Mouse (Mus musculus): Measurements from ENCODE around the gene Fam205c. TPM values are rescaled to one million over a fixed set of nuclear protein-coding genes. Genes with fewer than 3 reads are reported as not detected.
"Not testable (repeated sequence)": the region's sequence is repeated elsewhere in the genome, so short reads cannot be mapped to it uniquely, and the experiment has no call there.

Fam205c gene
- polyA plus RNA-seq, 1 experiment: not detected

DNA sequence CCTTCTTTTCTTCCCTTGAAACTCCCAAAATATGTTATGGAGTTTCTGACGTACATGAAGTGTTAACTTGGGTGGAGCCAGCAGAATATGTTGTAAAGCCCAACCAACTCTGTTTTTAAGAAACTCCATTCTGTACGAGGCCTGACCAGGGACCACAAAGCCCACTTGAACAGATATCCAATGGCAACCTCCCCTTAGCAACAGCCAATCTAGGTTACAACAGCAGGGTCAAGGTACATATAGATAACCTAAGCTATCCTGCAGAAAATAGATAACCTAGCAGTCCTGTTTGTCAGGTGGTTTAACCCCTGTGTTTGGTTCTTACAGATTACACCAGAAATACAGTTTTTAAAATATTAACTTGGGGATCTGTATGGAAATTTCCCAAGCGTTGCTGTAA, 6.6 kb downstream of the Fam205c start:
- Histone ChIP-seq H3K4me3 (replicated peaks; ENCODE audit: extremely low read depth, low read depth, low read length) (no peak overlapping the region), H3K4me1 (ENCODE audit: control insufficient read depth, insufficient read depth, low read length) (no peaks in the 10 kb centered on the region)
- no peak for TF ChIP-seq POLR2A (IDR thresholded peaks at IDR 0.05; ENCODE audit: borderline replicate concordance, extremely low read depth, low read depth, low read length)
- TF ChIP-seq CTCF (IDR thresholded peaks at IDR 0.05; ENCODE audit: insufficient read depth, low read length): no peak
- WGBS: 43% methylated on average over 3 of the region's 3 CpGs
- DNase-seq: no peak

DNA sequence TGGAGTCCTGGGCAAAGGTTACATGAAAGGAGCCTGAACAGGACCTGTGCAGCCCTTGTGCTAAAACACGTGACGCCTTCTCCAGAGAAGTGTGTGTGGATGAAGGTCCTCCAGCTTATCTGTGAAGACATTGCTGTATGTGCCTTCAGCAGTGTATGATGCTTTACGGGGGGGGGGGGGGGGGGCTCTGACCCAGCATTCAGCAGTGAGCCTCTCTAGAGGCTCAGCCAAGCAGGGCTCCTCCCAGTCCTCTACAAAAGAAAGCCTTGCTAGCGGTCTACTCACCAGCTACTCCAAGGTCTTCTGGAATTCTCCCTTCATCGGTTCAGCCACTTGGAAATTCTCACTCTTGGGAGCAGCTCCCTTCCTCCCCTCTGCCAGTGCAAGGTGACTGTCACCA, 10.5 kb downstream of the Fam205c start:
- H3K4me3 ChIP-seq (replicated peaks; ENCODE audit: extremely low read depth, low read depth, low read length); DNase-seq: not testable (repeated sequence)
- WGBS: 82% methylated on average over 5 of the region's 5 CpGs

DNA sequence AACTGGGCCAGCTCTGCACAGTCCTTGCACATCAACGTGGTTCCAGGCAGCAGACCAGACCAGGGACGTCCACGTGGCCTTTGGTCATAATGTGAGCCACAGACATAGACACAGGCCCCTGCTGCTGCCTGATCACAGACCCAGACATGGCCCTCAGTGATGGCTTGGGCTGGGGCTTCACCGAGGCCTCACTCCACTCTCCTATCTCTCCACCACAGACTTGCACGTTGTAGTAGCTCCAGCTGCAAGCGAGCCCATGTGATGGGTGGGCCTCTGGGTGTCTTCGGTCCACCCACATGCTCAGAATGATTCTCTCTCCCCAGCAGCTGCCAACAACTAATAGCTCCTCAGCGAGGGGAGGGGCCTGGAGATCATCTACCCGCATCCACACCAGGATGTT, 13.6 kb downstream of the Fam205c start:
- 66% methylated on average over 9 of the region's 9 CpGs for WGBS
- DNase-seq; H3K4me1 ChIP-seq (ENCODE audit: control insufficient read depth, insufficient read depth, low read length); H3K4me3 ChIP-seq (replicated peaks; ENCODE audit: extremely low read depth, low read depth, low read length): not testable (repeated sequence)

More for the DNA sequence above, 10.5 kb downstream of the Fam205c start:
- H3K4me1 ChIP-seq (ENCODE audit: control insufficient read depth, insufficient read depth, low read length): not testable (repeated sequence)

DNA sequence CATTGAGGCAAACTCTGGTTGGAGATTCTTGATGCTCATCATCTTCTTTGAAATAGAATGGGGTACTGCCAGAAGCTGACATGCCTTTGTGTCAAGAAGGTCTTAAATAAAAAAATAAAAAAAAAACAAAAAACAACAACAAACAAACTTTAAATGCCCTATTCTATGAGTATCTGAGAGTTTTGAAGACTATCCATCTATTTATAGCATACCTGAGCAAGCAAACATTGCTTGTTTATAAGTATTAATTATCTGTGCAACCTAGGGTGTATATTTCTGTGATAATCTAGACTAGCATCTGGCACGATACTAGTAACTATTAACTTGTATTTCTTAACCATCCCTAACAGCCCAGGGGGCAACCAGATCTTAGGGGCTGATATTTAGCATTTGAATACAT, 17.4 kb downstream of the Fam205c start, which contains the start of gene Gm12394:
Gene Gm12394 (minus strand): TSS at position 101 of the 400 bp plus-strand sequence.
- not testable (repeated sequence) for H3K4me1 ChIP-seq (ENCODE audit: control insufficient read depth, insufficient read depth, low read length); H3K4me3 ChIP-seq (replicated peaks; ENCODE audit: extremely low read depth, low read depth, low read length); DNase-seq
- WGBS: 62% methylated on average over 1 of the region's 1 CpGs

DNA sequence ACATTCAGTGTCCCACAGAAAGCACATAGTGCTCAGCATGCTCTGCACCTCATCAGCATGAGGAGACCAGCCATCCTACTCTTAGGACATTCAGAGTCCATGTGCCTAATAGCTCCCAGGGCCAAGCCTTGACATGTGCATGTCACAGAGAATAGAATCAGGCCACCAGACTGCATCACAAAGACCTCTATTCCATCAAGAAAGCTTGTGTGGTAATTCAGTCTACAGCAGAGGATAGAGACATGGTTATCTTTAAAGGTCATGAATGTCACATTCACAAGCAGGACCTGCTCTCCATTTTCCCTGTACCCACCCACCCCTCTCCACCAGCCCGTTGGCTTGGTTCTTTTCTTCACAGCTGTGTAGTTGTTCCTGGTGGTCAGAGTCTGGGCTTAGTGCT, 20.2 kb downstream of the Fam205c start, which contains the start of gene Fam205a1:
Gene Fam205a1 (minus strand): TSS at position 101 of the 400 bp plus-strand sequence.
- WGBS: 71% methylated on average over 1 of the region's 1 CpGs
- H3K4me1 ChIP-seq (ENCODE audit: control insufficient read depth, insufficient read depth, low read length); H3K4me3 ChIP-seq (replicated peaks; ENCODE audit: extremely low read depth, low read depth, low read length); DNase-seq: not testable (repeated sequence)

Other genes with a start within 250 kb of the Fam205c start
- 4.9 and 7.1 TPM in 2 replicates for gene Gm2564, start 244.5 kb downstream of the Fam205c start, polyA plus RNA-seq (2012; rRNA removed)
- gene Ccl27b, start 219.0 kb downstream of the Fam205c start, polyA plus RNA-seq (2012; rRNA removed): not detected in 2 replicates
- gene Il11ra2, start 212.3 kb downstream of the Fam205c start, polyA plus RNA-seq (2012; rRNA removed): 0.09 and 0.46 TPM in 2 replicates
- 0.27 TPM in 1 of 2 replicates, not detected in the other for gene 4930578G10Rik, start 138.7 kb downstream of the Fam205c start, polyA plus RNA-seq (2012; rRNA removed)
- gene Ccl19, start 117.7 kb downstream of the Fam205c start, polyA plus RNA-seq (2012; rRNA removed): 14.3 and 16.4 TPM in 2 replicates
- 103 and 113 TPM in 2 replicates for gene Ccl21a, start 100.2 kb downstream of the Fam205c start, polyA plus RNA-seq (2012; rRNA removed)
- gene Fam205a1, start 20.3 kb downstream of the Fam205c start, polyA plus RNA-seq (2012; rRNA removed): not detected in 2 replicates
- gene Gm12394, start 17.5 kb downstream of the Fam205c start, polyA plus RNA-seq (2012; rRNA removed): not detected in 2 replicates
- 7.6 and 10.3 TPM in 2 replicates for gene Phf24, start 42.4 kb upstream of the Fam205c start, polyA plus RNA-seq (2012; rRNA removed)
- gene Dnajb5, start 75.6 kb upstream of the Fam205c start, polyA plus RNA-seq (2012; rRNA removed): 20.0 and 22.1 TPM in 2 replicates
- not detected in 2 replicates for gene 1700022I11Rik, start 95.4 kb upstream of the Fam205c start, polyA plus RNA-seq (2012; rRNA removed)
- gene Vcp, start 126.3 kb upstream of the Fam205c start, polyA plus RNA-seq (2012; rRNA removed): 118 and 146 TPM in 2 replicates
- gene Fancg, start 136.3 kb upstream of the Fam205c start, polyA plus RNA-seq (2012; rRNA removed): 9.1 and 12.8 TPM in 2 replicates
- gene Pigo, start 151.6 kb upstream of the Fam205c start, polyA plus RNA-seq (2012; rRNA removed): 15.9 and 23.3 TPM in 2 replicates
- 44.9 and 56.6 TPM in 2 replicates for gene Stoml2, start 157.5 kb upstream of the Fam205c start, polyA plus RNA-seq (2012; rRNA removed)
- gene Fam214b, start 172.0 kb upstream of the Fam205c start, polyA plus RNA-seq (2012; rRNA removed): 17.5 and 24.9 TPM in 2 replicates
- 16.3 and 20.0 TPM in 2 replicates for gene Unc13b, start 184.7 kb upstream of the Fam205c start, polyA plus RNA-seq (2012; rRNA removed)

Measured in lung, adult 2 months (tissue).